Mouse (Mus musculus): ENCODE measurements at regions not wholly inside any gene's neighbourhood (a gene's known extent, or its start where the extent isn't known, plus 50 kb on each side); places are given as distances from the start of the nearest gene placed in this dataset.

GRCm38 (mm10) chr12:49975553-49975952 lies 590.6 kb downstream of the Gm43517 start:
- no peaks in the 10 kb centered on the region for H3K9me3 ChIP-seq (ENCODE audit: control insufficient read depth, low read length)
- no peak for ATAC-seq (ENCODE audit: low read depth)
- 71% methylated on average over 1 of the region's 1 CpGs for WGBS
- no peaks in the 10 kb centered on the region for H3K4me1 ChIP-seq (replicated peaks; ENCODE audit: control insufficient read depth, insufficient read depth, low read length)
- no peaks in the 10 kb centered on the region for H3K36me3 ChIP-seq (ENCODE audit: control insufficient read depth, insufficient read depth, low read length)
- H3K4me3 ChIP-seq (ENCODE audit: low read length) = no peak overlapping the region
- no peak overlapping the region for H3K27ac ChIP-seq (ENCODE audit: low read length)
- H3K27me3 ChIP-seq (ENCODE audit: control insufficient read depth, insufficient read depth, low read depth, low read length) = no peaks in the 10 kb centered on the region
- H3K9ac ChIP-seq (ENCODE audit: low read length) = no peak overlapping the region
- no peak overlapping the region for H3K4me2 ChIP-seq (ENCODE audit: low read depth, low read length)

DNA sequence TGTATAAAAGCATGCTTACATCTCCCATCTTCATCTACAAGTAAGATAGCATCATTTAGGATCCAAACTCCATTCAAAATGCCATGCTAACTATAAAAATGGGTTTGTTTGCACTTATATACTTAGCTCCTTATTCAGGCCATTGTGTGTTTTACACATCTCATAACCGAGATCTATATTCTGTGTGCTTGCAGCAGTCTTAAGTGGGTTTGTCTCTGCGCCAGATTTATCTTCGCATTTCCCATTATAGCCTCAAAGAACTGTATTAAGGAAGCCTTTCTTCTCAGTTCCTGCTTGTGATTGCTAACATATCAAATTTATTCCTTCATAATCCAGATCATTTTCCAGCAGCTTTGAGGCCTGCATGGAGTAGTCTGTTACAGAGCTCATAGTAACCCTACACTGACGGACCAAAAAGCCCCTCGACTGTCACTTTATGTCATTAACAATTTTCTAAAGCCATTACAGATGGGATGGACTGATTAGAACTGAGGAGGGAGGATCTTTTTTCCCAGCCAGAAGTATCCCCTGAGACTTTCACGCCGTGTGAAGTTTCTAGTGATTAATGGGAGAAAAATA lies 607.6 kb downstream of the Gm43517 start:
- Histone ChIP-seq H3K4me2 (ENCODE audit: low read depth, low read length) (no peak overlapping the region), H3K9ac (ENCODE audit: low read length) (no peak overlapping the region), H3K9me3 (ENCODE audit: control insufficient read depth, low read length) (no peaks in the 10 kb centered on the region), H3K4me3 (ENCODE audit: low read length) (no peak overlapping the region), H3K27me3 (ENCODE audit: control insufficient read depth, insufficient read depth, low read depth, low read length) (no peaks in the 10 kb centered on the region), H3K36me3 (ENCODE audit: control insufficient read depth, insufficient read depth, low read length) (no peaks in the 10 kb centered on the region), H3K4me1 (replicated peaks; ENCODE audit: control insufficient read depth, insufficient read depth, low read length) (no peaks in the 10 kb centered on the region), H3K27ac (ENCODE audit: low read length) (no peak overlapping the region)
- no peak for ATAC-seq (ENCODE audit: low read depth)
- 33% methylated on average over 7 of the region's 7 CpGs for WGBS

DNA sequence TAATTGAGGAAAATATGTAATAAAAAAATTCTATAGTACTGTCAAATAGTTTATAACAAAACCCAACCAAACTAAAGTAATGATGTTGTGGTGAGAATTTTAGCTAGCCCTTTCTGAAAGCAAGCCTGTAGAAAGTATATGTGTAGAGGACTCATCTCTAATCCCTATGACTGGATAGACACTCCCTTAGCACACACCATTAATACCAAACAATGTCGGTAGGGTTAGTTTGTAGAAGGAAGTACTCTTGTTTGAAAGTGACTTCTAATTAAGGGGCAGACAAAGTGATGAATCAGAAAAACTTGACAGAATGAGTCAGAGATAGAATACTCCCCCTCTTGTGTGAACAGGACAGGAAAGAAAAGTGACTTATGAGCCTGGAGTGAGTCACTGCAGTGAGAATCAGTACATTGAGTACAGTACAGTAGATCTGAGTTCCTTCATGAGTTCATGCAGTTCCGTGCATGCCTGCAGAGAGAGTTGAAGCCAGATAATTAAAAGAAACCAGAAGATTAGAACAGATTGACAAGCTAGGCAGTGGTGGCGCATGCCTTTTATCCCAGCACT lies 610.0 kb downstream of the Prkd1 start:
- Histone ChIP-seq H3K27ac (ENCODE audit: low read length) (no peak overlapping the region), H3K9ac (ENCODE audit: low read length) (no peak overlapping the region), H3K27me3 (ENCODE audit: control insufficient read depth, insufficient read depth, low read depth, low read length) (no peaks in the 10 kb centered on the region), H3K4me2 (ENCODE audit: low read depth, low read length) (no peak overlapping the region), H3K9me3 (ENCODE audit: control insufficient read depth, low read length) (no peaks in the 10 kb centered on the region), H3K36me3 (ENCODE audit: control insufficient read depth, insufficient read depth, low read length) (no peaks in the 10 kb centered on the region), H3K4me1 (replicated peaks; ENCODE audit: control insufficient read depth, insufficient read depth, low read length) (no peaks in the 10 kb centered on the region), H3K4me3 (ENCODE audit: low read length) (no peak overlapping the region)
- WGBS = 78% methylated on average over 3 of the region's 3 CpGs
- no peak for ATAC-seq (ENCODE audit: low read depth)

DNA sequence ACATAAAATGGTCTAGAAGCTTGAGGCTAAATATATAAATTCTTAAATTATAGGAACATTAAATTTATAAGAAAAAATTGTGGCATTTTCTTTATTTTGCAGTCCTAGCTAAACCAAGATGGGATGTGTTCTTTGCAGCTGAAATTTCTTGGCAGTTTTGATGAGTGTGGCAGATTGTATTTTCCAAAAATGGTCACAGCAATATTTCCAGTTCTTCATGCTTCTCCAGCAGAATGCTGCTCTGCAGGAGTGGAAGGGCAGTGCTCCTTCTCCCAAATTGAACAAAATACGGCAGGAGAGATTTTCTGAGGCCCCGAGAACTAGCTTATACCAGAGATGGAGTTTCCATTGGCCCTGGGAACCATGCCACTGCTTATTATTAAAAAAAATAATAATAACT lies 587.6 kb downstream of the Prkd1 start:
- no peak for ATAC-seq (ENCODE audit: low read depth)
- WGBS = 65% methylated on average over 2 of the region's 2 CpGs
- no peaks in the 10 kb centered on the region for H3K36me3 ChIP-seq (ENCODE audit: control insufficient read depth, insufficient read depth, low read length)

GRCm38 (mm10) chr12:50066394-50066793 lies 582.5 kb downstream of the Prkd1 start:
- no peaks in the 10 kb centered on the region for H3K36me3 ChIP-seq (ENCODE audit: control insufficient read depth, insufficient read depth, low read length)
- H3K9ac ChIP-seq (ENCODE audit: low read length) = no peak overlapping the region
- no peak overlapping the region for H3K27ac ChIP-seq (ENCODE audit: low read length)
- no peak overlapping the region for H3K4me2 ChIP-seq (ENCODE audit: low read depth, low read length)
- WGBS = 80% methylated on average over 4 of the region's 4 CpGs
- ATAC-seq (ENCODE audit: low read depth) = no peak
- no peak overlapping the region for H3K4me3 ChIP-seq (ENCODE audit: low read length)
- no peaks in the 10 kb centered on the region for H3K4me1 ChIP-seq (replicated peaks; ENCODE audit: control insufficient read depth, insufficient read depth, low read length)
- no peaks in the 10 kb centered on the region for H3K9me3 ChIP-seq (ENCODE audit: control insufficient read depth, low read length)
- H3K27me3 ChIP-seq (ENCODE audit: control insufficient read depth, insufficient read depth, low read depth, low read length) = no peaks in the 10 kb centered on the region

More for the DNA sequence above, 587.6 kb downstream of the Prkd1 start:
- Histone ChIP-seq H3K27me3 (ENCODE audit: control insufficient read depth, insufficient read depth, low read depth, low read length) (no peaks in the 10 kb centered on the region), H3K4me1 (replicated peaks; ENCODE audit: control insufficient read depth, insufficient read depth, low read length) (no peaks in the 10 kb centered on the region), H3K9me3 (ENCODE audit: control insufficient read depth, low read length) (no peaks in the 10 kb centered on the region), H3K27ac (ENCODE audit: low read length) (no peak overlapping the region), H3K4me2 (ENCODE audit: low read depth, low read length) (no peak overlapping the region), H3K4me3 (ENCODE audit: low read length) (no peak overlapping the region), H3K9ac (ENCODE audit: low read length) (no peak overlapping the region)

- no peak overlapping the region for H3K4me3 ChIP-seq (ENCODE audit: low read length)
- H3K27me3 ChIP-seq (ENCODE audit: control insufficient read depth, insufficient read depth, low read depth, low read length) = no peaks in the 10 kb centered on the region
- H3K27ac ChIP-seq (ENCODE audit: low read length) = no peak overlapping the region
- H3K9ac ChIP-seq (ENCODE audit: low read length) = no peak overlapping the region
- ATAC-seq (ENCODE audit: low read depth) = no peak
- H3K9me3 ChIP-seq (ENCODE audit: control insufficient read depth, low read length) = no peaks in the 10 kb centered on the region
- no peaks in the 10 kb centered on the region for H3K4me1 ChIP-seq (replicated peaks; ENCODE audit: control insufficient read depth, insufficient read depth, low read length)
- 45% methylated on average over 3 of the region's 3 CpGs for WGBS
- no peaks in the 10 kb centered on the region for H3K36me3 ChIP-seq (ENCODE audit: control insufficient read depth, insufficient read depth, low read length)
- no peak overlapping the region for H3K4me2 ChIP-seq (ENCODE audit: low read depth, low read length)
Observed at GRCm38 (mm10) chr12:50071797-50072196, 577.1 kb downstream of the Prkd1 start.

GRCm38 (mm10) chr12:50072359-50072758 lies 576.5 kb downstream of the Prkd1 start:
- no peak overlapping the region for H3K9ac ChIP-seq (ENCODE audit: low read length)
- 53% methylated on average over 1 of the region's 1 CpGs for WGBS
- no peak for ATAC-seq (ENCODE audit: low read depth)
- no peaks in the 10 kb centered on the region for H3K4me1 ChIP-seq (replicated peaks; ENCODE audit: control insufficient read depth, insufficient read depth, low read length)
- no peaks in the 10 kb centered on the region for H3K9me3 ChIP-seq (ENCODE audit: control insufficient read depth, low read length)
- H3K4me2 ChIP-seq (ENCODE audit: low read depth, low read length) = no peak overlapping the region
- H3K4me3 ChIP-seq (ENCODE audit: low read length) = no peak overlapping the region
- no peaks in the 10 kb centered on the region for H3K36me3 ChIP-seq (ENCODE audit: control insufficient read depth, insufficient read depth, low read length)
- H3K27ac ChIP-seq (ENCODE audit: low read length) = no peak overlapping the region
- H3K27me3 ChIP-seq (ENCODE audit: control insufficient read depth, insufficient read depth, low read depth, low read length) = no peaks in the 10 kb centered on the region

DNA sequence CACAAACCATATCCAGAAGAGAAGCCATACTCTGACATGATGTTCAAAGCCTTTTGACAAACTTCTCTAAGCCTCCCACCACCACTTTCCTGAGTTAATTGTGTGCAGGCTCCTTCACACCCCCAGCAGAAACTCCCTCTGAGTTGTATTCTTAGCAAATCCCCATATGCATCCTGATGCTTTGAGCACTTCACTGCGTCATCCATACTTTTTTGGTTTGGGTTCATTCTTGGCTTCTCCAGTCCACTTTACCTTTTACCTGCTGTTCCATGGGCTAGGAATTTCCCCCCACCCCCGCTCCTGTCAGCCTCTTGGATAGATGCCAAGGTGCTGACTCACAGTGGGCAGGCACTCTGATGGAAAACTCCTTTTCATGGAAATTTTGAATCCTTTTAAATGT lies 575.2 kb downstream of the Prkd1 start:
- no peak overlapping the region for H3K27ac ChIP-seq (ENCODE audit: low read length)
- no peak overlapping the region for H3K4me3 ChIP-seq (ENCODE audit: low read length)
- no peaks in the 10 kb centered on the region for H3K9me3 ChIP-seq (ENCODE audit: control insufficient read depth, low read length)
- no peak overlapping the region for H3K4me2 ChIP-seq (ENCODE audit: low read depth, low read length)
- H3K4me1 ChIP-seq (replicated peaks; ENCODE audit: control insufficient read depth, insufficient read depth, low read length) = no peaks in the 10 kb centered on the region
- no peaks in the 10 kb centered on the region for H3K27me3 ChIP-seq (ENCODE audit: control insufficient read depth, insufficient read depth, low read depth, low read length)
- ATAC-seq (ENCODE audit: low read depth) = no peak
- H3K36me3 ChIP-seq (ENCODE audit: control insufficient read depth, insufficient read depth, low read length) = no peaks in the 10 kb centered on the region
- 33% methylated on average over 2 of the region's 2 CpGs for WGBS
- no peak overlapping the region for H3K9ac ChIP-seq (ENCODE audit: low read length)

DNA sequence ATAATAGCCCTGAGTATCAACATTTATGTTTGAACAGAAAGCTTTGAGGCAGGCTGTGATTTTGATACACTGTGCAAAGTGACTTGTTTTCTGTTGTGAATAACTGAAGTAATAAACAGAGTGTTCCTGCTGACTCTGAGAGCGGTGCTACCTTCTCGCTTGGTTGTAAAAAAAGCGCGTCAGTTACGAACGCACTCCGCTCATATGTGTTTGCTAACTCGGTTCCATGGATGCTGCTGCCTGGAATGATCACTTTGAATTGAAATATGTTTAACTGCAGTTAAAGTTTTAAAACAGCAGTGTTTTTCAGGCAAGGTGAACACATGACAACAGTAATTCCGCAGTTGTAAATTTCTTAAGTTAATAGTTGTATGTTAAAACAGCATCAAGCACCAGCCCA lies 567.7 kb downstream of the Prkd1 start:
- WGBS = 86% methylated on average over 9 of the region's 9 CpGs
- Histone ChIP-seq H3K4me2 (ENCODE audit: low read depth, low read length) (no peak overlapping the region), H3K9me3 (ENCODE audit: control insufficient read depth, low read length) (no peaks in the 10 kb centered on the region), H3K4me3 (ENCODE audit: low read length) (no peak overlapping the region), H3K27ac (ENCODE audit: low read length) (no peak overlapping the region), H3K9ac (ENCODE audit: low read length) (no peak overlapping the region), H3K36me3 (ENCODE audit: control insufficient read depth, insufficient read depth, low read length) (no peaks in the 10 kb centered on the region), H3K27me3 (ENCODE audit: control insufficient read depth, insufficient read depth, low read depth, low read length) (no peaks in the 10 kb centered on the region), H3K4me1 (replicated peaks; ENCODE audit: control insufficient read depth, insufficient read depth, low read length) (no peaks in the 10 kb centered on the region)
- ATAC-seq (ENCODE audit: low read depth) = no peak

DNA sequence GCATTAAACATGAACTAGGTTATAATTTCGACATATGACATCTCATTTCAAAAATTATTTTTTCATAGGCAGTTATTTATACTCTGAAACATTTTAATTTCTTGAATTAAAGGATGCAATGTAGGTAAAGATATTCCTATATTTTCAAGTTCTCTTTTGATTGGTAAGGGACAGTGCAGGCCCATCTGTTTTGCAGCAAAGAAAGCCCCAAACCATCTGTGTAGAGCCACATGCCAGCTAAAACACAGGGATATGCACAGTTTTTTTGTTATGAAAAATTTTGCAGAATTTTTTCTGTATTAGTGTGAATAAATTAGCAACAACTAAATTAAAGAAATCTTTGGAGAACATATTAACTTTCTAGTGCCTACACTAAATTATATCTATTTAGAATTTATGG lies 567.3 kb downstream of the Prkd1 start:
- H3K4me3 ChIP-seq (ENCODE audit: low read length) = no peak overlapping the region
- ATAC-seq (ENCODE audit: low read depth) = no peak
- no peak overlapping the region for H3K9ac ChIP-seq (ENCODE audit: low read length)
- no peaks in the 10 kb centered on the region for H3K4me1 ChIP-seq (replicated peaks; ENCODE audit: control insufficient read depth, insufficient read depth, low read length)
- no peaks in the 10 kb centered on the region for H3K27me3 ChIP-seq (ENCODE audit: control insufficient read depth, insufficient read depth, low read depth, low read length)
- H3K4me2 ChIP-seq (ENCODE audit: low read depth, low read length) = no peak overlapping the region
- no peaks in the 10 kb centered on the region for H3K9me3 ChIP-seq (ENCODE audit: control insufficient read depth, low read length)
- 77% methylated on average over 1 of the region's 1 CpGs for WGBS
- H3K36me3 ChIP-seq (ENCODE audit: control insufficient read depth, insufficient read depth, low read length) = no peaks in the 10 kb centered on the region
- no peak overlapping the region for H3K27ac ChIP-seq (ENCODE audit: low read length)

All from lung, embryonic 16.5 days (tissue).